Mouse (Mus musculus) liver (tissue): ENCODE measurements around the gene Olfr1034.
"Not testable (repeated sequence)": the region's sequence is repeated elsewhere in the genome, so short reads cannot be mapped to it uniquely, and the experiment has no call there.

Source experiments
- DNase-seq: peaks from one replicate; pipeline ENCODE4 v3.0.0-alpha.2; 2020; ENCODE audit warnings: mixed read lengths

The Olfr1034 gene

GRCm38 (mm10) chr2:86045561-86045960, at the start of gene Olfr1034:
Gene Olfr1034 (plus strand): TSS chr2:86045861.
- no peak for DNase-seq

GRCm38 (mm10) chr2:86005240-86005639, 40.4 kb upstream of the Olfr1034 start, which contains the start of gene Olfr1032:
Gene Olfr1032 (plus strand): TSS chr2:86005540.
- DNase-seq, result no peak

- peak; percentile 8 for DNase-seq
These were observed 25.3 kb upstream of the Olfr1034 start, which contains the start of gene Olfr1033 for GRCm38 (mm10) chr2:86020406-86020805. Gene Olfr1033 (plus strand): TSS chr2:86020633.

- DNase-seq, result not testable (repeated sequence)
These were observed 24.1 kb upstream of the Olfr1034 start for GRCm38 (mm10) chr2:86021518-86021917.

GRCm38 (mm10) chr2:86050777-86051176, 5.1 kb downstream of the Olfr1034 start:
- DNase-seq, result not testable (repeated sequence)

- DNase-seq, result not testable (repeated sequence)
These were observed 18.1 kb downstream of the Olfr1034 start for GRCm38 (mm10) chr2:86063766-86064165.

- no peak for DNase-seq
These were observed 24.5 kb downstream of the Olfr1034 start for GRCm38 (mm10) chr2:86070189-86070588.

GRCm38 (mm10) chr2:86073692-86074091, 28.0 kb downstream of the Olfr1034 start, which contains the start of gene Olfr1036:
Gene Olfr1036 (plus strand): TSS chr2:86073992.
- DNase-seq, result not testable (repeated sequence)

GRCm38 (mm10) chr2:86080478-86080877, 34.8 kb downstream of the Olfr1034 start:
- not testable (repeated sequence) for DNase-seq

GRCm38 (mm10) chr2:86087285-86087684, 41.6 kb downstream of the Olfr1034 start, which contains the start of gene Olfr1037:
Gene Olfr1037 (minus strand): TSS chr2:86087385.
- DNase-seq, result no peak
